Mouse (Mus musculus) intestine, embryonic 16.5 days (tissue): ENCODE measurements around the gene Il10rb. TPM values are rescaled to one million over a fixed set of nuclear protein-coding genes. Genes with fewer than 3 reads are reported as not detected.
"Not testable (repeated sequence)": the region's sequence is repeated elsewhere in the genome, so short reads cannot be mapped to it uniquely, and the experiment has no call there.

ENCODE experiments used
- ATAC-seq: fragments of 200-750 bp; cut with Nextera tagmentation; 2 replicates; pipeline ENCODE4 v1.8.0; 2017; ENCODE audit warnings: moderate TSS enrichment, moderate library complexity
- H3K27ac ChIP-seq: fragments of 300-500 bp; sonication (generic); 2 replicates; pipeline ENCODE4 v1.5.1; 2014; ENCODE audit warnings: mild to moderate bottlenecking, low read length
- H3K27me3 ChIP-seq: fragments of 300-500 bp; sonication (generic); replicated peaks from 2 replicates; pipeline ENCODE4 v1.6.1; 2014; ENCODE audit warnings: low read length, control low read depth, mixed read lengths; ENCODE audit not compliant: control insufficient read depth, insufficient read depth
- H3K36me3 ChIP-seq: fragments of 300-500 bp; sonication (generic); 2 replicates; pipeline ENCODE4 v1.6.1; 2014; ENCODE audit warnings: low read length, control low read depth; ENCODE audit not compliant: control insufficient read depth, insufficient read depth
- H3K4me1 ChIP-seq: fragments of 300-500 bp; sonication (generic); 2 replicates; pipeline ENCODE4 v1.6.1; 2014; ENCODE audit warnings: low read length, control low read depth, mixed read lengths; ENCODE audit not compliant: control insufficient read depth, insufficient read depth
- H3K4me2 ChIP-seq: fragments of 300-500 bp; sonication (generic); 2 replicates; pipeline ENCODE4 v1.6.1; 2014; ENCODE audit warnings: low read depth, low read length, control low read depth
- H3K4me3 ChIP-seq: fragments of 300-500 bp; sonication (generic); 2 replicates; pipeline ENCODE4 v1.5.1; 2014; ENCODE audit warnings: mild to moderate bottlenecking, low read length
- H3K9ac ChIP-seq: fragments of 300-500 bp; sonication (generic); 2 replicates; pipeline ENCODE4 v1.6.1; 2014; ENCODE audit warnings: low read depth, low read length
- H3K9me3 ChIP-seq: fragments of 300-500 bp; sonication (generic); 2 replicates; pipeline ENCODE4 v1.6.1; 2016; ENCODE audit warnings: low read length, control low read depth; ENCODE audit not compliant: control insufficient read depth
- WGBS: fragments of 180-500 bp; shearing (Covaris S2); extraction: QIAGEN DNeasy Blood & Tissue Kit; methylation state at CpG from one replicate; pipeline ENCODE4 v1.1.7; 2014; 5-methylcytosine and 5-hydroxymethylcytosine counted together
- polyA plus RNA-seq: library from polyadenylated mRNA; unstranded; fragments of >200 nt; fragmentation: Nextera tagmentation; extraction: Ambion mirVana; gene quantifications from 2 replicates; pipeline ENCODE4 v1.2.1, GENCODE M21; 2015

Il10rb gene
- polyA plus RNA-seq, 1 experiment from 2014 or later = 103 TPM

- 66% methylated on average over 5 of the region's 5 CpGs for WGBS
- no peak overlapping the region for H3K27ac ChIP-seq
- H3K9ac ChIP-seq = no peak overlapping the region
- peaks cover 24% of the 10 kb centered on the region; the same call in 1 of the 2 replicates for H3K36me3 ChIP-seq
- H3K4me2 ChIP-seq = no peak overlapping the region
- no peak for ATAC-seq
- no peaks in the 10 kb centered on the region for H3K27me3 ChIP-seq
- H3K4me3 ChIP-seq = no peak overlapping the region
- H3K4me1 ChIP-seq = no peaks in the 10 kb centered on the region
- no peaks in the 10 kb centered on the region for H3K9me3 ChIP-seq
Observed at GRCm38 (mm10) chr16:91427461-91427860, 21.5 kb downstream of the Il10rb start.

- Histone ChIP-seq H3K27ac (no peak overlapping the region), H3K9me3 (no peaks in the 10 kb centered on the region), H3K27me3 (no peaks in the 10 kb centered on the region), H3K4me2 (no peak overlapping the region), H3K36me3 (peaks cover 19% of the 10 kb centered on the region; the same call in 1 of the 2 replicates), H3K4me1 (no peaks in the 10 kb centered on the region), H3K4me3 (no peak overlapping the region), H3K9ac (no peak overlapping the region)
- WGBS = 71% methylated on average over 8 of the region's 8 CpGs
- ATAC-seq = no peak
Observed at GRCm38 (mm10) chr16:91428259-91428865, 22.4 kb downstream of the Il10rb start.

- Histone ChIP-seq H3K4me1 (no peaks in the 10 kb centered on the region), H3K9me3 (no peaks in the 10 kb centered on the region), H3K9ac (no peak overlapping the region), H3K4me2 (no peak overlapping the region), H3K4me3 (no peak overlapping the region), H3K27ac (no peak overlapping the region), H3K36me3 (no peaks in the 10 kb centered on the region), H3K27me3 (no peaks in the 10 kb centered on the region)
- 42% methylated on average over 5 of the region's 5 CpGs for WGBS
- no peak for ATAC-seq
Observed at GRCm38 (mm10) chr16:91432720-91433328, 26.9 kb downstream of the Il10rb start.

- Histone ChIP-seq H3K27ac (no peak overlapping the region), H3K9me3 (no peaks in the 10 kb centered on the region), H3K9ac (no peak overlapping the region), H3K4me3 (no peak overlapping the region), H3K4me1 (no peaks in the 10 kb centered on the region), H3K4me2 (no peak overlapping the region), H3K27me3 (no peaks in the 10 kb centered on the region), H3K36me3 (no peaks in the 10 kb centered on the region)
- no peak for ATAC-seq
- 50% methylated on average over 8 of the region's 8 CpGs for WGBS
Observed at GRCm38 (mm10) chr16:91433329-91433933, 27.5 kb downstream of the Il10rb start.

GRCm38 (mm10) chr16:91434119-91434518, 28.2 kb downstream of the Il10rb start:
- Histone ChIP-seq H3K9ac (no peak overlapping the region), H3K36me3 (no peaks in the 10 kb centered on the region), H3K4me2 (no peak overlapping the region), H3K4me3 (no peak overlapping the region), H3K27ac (no peak overlapping the region), H3K27me3 (no peaks in the 10 kb centered on the region), H3K4me1 (no peaks in the 10 kb centered on the region), H3K9me3 (no peaks in the 10 kb centered on the region)
- no peak for ATAC-seq
- 80% methylated on average over 3 of the region's 3 CpGs for WGBS

GRCm38 (mm10) chr16:91438081-91438480, 32.1 kb downstream of the Il10rb start:
- ATAC-seq = no peak
- H3K4me1 ChIP-seq = no peaks in the 10 kb centered on the region
- 80% methylated on average over 3 of the region's 3 CpGs for WGBS
- H3K9me3 ChIP-seq = no peaks in the 10 kb centered on the region
- no peak overlapping the region for H3K27ac ChIP-seq
- H3K4me3 ChIP-seq = no peak overlapping the region
- H3K36me3 ChIP-seq = no peaks in the 10 kb centered on the region
- no peaks in the 10 kb centered on the region for H3K27me3 ChIP-seq
- no peak overlapping the region for H3K4me2 ChIP-seq
- no peak overlapping the region for H3K9ac ChIP-seq

GRCm38 (mm10) chr16:91438599-91438998, 32.6 kb downstream of the Il10rb start:
- not testable (repeated sequence) for H3K27ac ChIP-seq, H3K9ac ChIP-seq, H3K27me3 ChIP-seq, H3K4me1 ChIP-seq, H3K4me3 ChIP-seq, ATAC-seq, H3K4me2 ChIP-seq, H3K9me3 ChIP-seq, H3K36me3 ChIP-seq
- 83% methylated on average over 1 of the region's 1 CpGs for WGBS

GRCm38 (mm10) chr16:91441366-91441765, 35.4 kb downstream of the Il10rb start:
- Histone ChIP-seq H3K9me3 (no peaks in the 10 kb centered on the region), H3K4me3 (no peak overlapping the region), H3K9ac (no peak overlapping the region), H3K36me3 (no peaks in the 10 kb centered on the region), H3K27me3 (no peaks in the 10 kb centered on the region), H3K27ac (peak overlapping the region; percentile 27; the same call in 1 of the 2 replicates), H3K4me2 (no peak overlapping the region), H3K4me1 (no peaks in the 10 kb centered on the region)
- peak; percentile 93 for ATAC-seq
- 32% methylated on average over 7 of the region's 7 CpGs for WGBS

GRCm38 (mm10) chr16:91441811-91442240, 35.9 kb downstream of the Il10rb start:
- Histone ChIP-seq H3K4me3 (no peak overlapping the region), H3K4me2 (no peak overlapping the region), H3K4me1 (0 out of 2 replicates have a peak, but pooled peaks cover under 1% of the 10 kb centered on the region), H3K9ac (no peak overlapping the region), H3K9me3 (no peaks in the 10 kb centered on the region), H3K36me3 (no peaks in the 10 kb centered on the region), H3K27me3 (no peaks in the 10 kb centered on the region), H3K27ac (peak overlapping the region; percentile 27; the same call in 1 of the 2 replicates)
- peak; percentile 95 for ATAC-seq
- 72% methylated on average over 7 of the region's 7 CpGs for WGBS
